Mouse (Mus musculus): ENCODE measurements around the gene Gnat2. TPM values are rescaled to one million over a fixed set of nuclear protein-coding genes. Genes with fewer than 3 reads are reported as not detected.

The Gnat2 gene
- polyA plus RNA-seq, 1 experiment from 2014 or later: 0.43 TPM

DNA sequence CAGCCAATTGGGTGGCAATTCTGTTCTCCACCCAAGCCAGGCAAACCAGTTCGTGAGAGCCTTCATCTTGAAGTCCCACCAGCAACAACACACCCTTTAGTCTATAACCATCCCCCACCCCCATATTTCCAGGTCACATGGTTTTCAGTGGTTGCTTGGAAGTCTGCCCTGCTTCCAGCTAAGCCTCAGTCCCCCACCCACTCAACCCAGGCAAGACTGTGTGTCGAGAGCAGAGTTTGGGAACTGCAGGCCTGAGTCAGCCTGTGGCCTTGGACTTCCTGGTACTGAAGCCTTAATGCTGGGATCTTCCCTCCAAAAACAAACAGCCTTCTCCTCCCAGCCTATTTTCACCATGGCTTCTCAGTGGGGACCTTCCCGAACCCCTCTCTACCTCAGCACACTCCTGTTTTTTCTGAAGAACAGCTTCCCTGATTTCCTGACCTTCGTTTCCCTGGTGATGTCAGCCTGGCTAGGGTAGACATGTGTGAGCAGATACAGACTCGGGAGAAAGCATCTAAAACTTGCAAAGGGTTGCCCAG lies 3.7 kb upstream of the Gnat2 start:
- Histone ChIP-seq H3K36me3 (ENCODE audit: control insufficient read depth, insufficient read depth) (no peaks in the 10 kb centered on the region), H3K9ac (ENCODE audit: low read depth, low read length) (no peak overlapping the region), H3K9me3 (ENCODE audit: control insufficient read depth) (no peaks in the 10 kb centered on the region), H3K4me2 (replicated peaks; ENCODE audit: low read depth) (no peak overlapping the region), H3K4me1 (replicated peaks; ENCODE audit: control insufficient read depth, insufficient read depth, low read length) (peaks cover 10% of the 10 kb centered on the region), H3K27me3 (replicated peaks; ENCODE audit: control insufficient read depth, insufficient read depth, low read length) (no peaks in the 10 kb centered on the region), H3K4me3 (ENCODE audit: low read depth, low read length) (no peak overlapping the region), H3K27ac (ENCODE audit: low read depth, low read length) (no peak overlapping the region)
- no peak for TF ChIP-seq CTCF (IDR thresholded peaks at IDR 0.05; ENCODE audit: low read depth)
- 35% methylated on average over 5 of the region's 5 CpGs for WGBS
- ATAC-seq: no peak

DNA sequence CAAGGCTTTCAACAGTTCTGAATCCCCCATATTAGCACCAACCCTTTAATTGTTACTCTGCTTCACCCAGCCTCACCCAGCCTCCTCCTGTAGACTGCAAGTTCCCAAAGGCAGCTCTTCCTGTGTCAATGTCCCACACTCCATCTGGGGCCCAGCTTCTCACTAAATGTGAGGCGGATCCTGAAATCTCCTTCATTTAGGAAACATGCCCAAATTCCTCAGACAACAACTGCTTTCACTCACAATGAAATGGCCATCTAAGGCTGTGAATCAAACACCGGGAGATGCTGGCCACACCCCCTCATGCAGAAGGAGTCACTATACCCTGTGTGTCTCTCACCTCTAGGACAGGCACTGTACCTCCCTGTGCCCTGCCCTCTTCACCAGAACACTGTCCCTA lies 2.7 kb upstream of the Gnat2 start:
- WGBS: 47% methylated on average over 2 of the region's 2 CpGs
- Histone ChIP-seq H3K27me3 (replicated peaks; ENCODE audit: control insufficient read depth, insufficient read depth, low read length) (no peaks in the 10 kb centered on the region), H3K9ac (ENCODE audit: low read depth, low read length) (no peak overlapping the region), H3K4me1 (replicated peaks; ENCODE audit: control insufficient read depth, insufficient read depth, low read length) (peaks cover 4% of the 10 kb centered on the region; the same call in 1 of the 2 replicates), H3K27ac (ENCODE audit: low read depth, low read length) (no peak overlapping the region), H3K9me3 (ENCODE audit: control insufficient read depth) (no peaks in the 10 kb centered on the region), H3K4me3 (ENCODE audit: low read depth, low read length) (no peak overlapping the region), H3K36me3 (ENCODE audit: control insufficient read depth, insufficient read depth) (no peaks in the 10 kb centered on the region), H3K4me2 (replicated peaks; ENCODE audit: low read depth) (no peak overlapping the region)
- ATAC-seq: no peak
- TF ChIP-seq CTCF (IDR thresholded peaks at IDR 0.05; ENCODE audit: low read depth): no peak

GRCm38 (mm10) chr3:108090561-108090960 lies 2.0 kb upstream of the Gnat2 start:
- Histone ChIP-seq H3K4me2 (replicated peaks; ENCODE audit: low read depth) (no peak overlapping the region), H3K27me3 (replicated peaks; ENCODE audit: control insufficient read depth, insufficient read depth, low read length) (no peaks in the 10 kb centered on the region), H3K36me3 (ENCODE audit: control insufficient read depth, insufficient read depth) (no peaks in the 10 kb centered on the region), H3K4me1 (replicated peaks; ENCODE audit: control insufficient read depth, insufficient read depth, low read length) (peaks cover 4% of the 10 kb centered on the region; the same call in 1 of the 2 replicates), H3K9me3 (ENCODE audit: control insufficient read depth) (no peaks in the 10 kb centered on the region), H3K27ac (ENCODE audit: low read depth, low read length) (no peak overlapping the region), H3K9ac (ENCODE audit: low read depth, low read length) (no peak overlapping the region), H3K4me3 (ENCODE audit: low read depth, low read length) (no peak overlapping the region)
- TF ChIP-seq CTCF (IDR thresholded peaks at IDR 0.05; ENCODE audit: low read depth): no peak
- WGBS: 80% methylated on average over 2 of the region's 2 CpGs
- no peak for ATAC-seq

DNA sequence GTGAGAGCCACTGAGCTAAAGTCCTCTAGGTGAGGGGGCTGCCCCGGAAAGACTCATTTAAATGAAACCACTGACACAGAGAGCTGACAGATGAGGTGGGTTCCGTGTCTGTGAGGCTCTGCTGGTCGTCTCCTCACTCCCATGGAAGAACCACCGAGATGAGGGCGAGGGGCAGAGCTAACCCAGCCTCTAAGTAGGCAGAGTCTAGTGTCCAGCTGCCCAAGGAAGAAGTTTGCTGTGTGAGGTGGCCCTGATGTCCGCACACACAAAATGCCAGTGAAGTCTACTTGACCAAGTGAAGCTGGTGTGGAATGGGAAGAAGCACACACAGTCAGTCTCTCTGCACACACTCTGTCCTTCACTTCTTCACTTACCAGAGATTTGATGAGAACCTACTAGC lies 559 bp upstream of the Gnat2 start:
- WGBS: 67% methylated on average over 6 of the region's 6 CpGs

DNA sequence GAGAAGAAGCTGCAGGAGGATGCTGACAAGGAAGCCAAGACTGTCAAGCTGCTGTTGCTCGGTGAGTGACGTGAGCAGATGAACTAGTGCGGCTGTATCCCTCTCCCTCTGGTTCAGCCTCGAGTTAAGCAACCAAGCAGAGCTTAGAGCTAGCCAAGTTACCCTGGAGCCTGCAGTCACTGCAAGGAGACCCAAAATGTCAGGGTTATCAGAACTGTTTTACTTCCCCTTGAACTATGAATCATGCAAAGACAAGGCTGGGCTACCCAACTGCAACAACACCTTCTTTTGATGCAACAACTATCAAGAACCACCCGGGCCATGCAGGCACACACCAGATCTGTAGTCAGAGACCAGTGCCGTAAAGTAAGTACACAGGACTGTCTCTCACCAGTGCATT lies 717 bp downstream of the Gnat2 start:
- Histone ChIP-seq H3K36me3 (ENCODE audit: control insufficient read depth, insufficient read depth) (no peaks in the 10 kb centered on the region), H3K27me3 (replicated peaks; ENCODE audit: control insufficient read depth, insufficient read depth, low read length) (no peaks in the 10 kb centered on the region), H3K9ac (ENCODE audit: low read depth, low read length) (no peak overlapping the region), H3K4me3 (ENCODE audit: low read depth, low read length) (no peak overlapping the region), H3K4me2 (replicated peaks; ENCODE audit: low read depth) (no peak overlapping the region), H3K27ac (ENCODE audit: low read depth, low read length) (no peak overlapping the region), H3K4me1 (replicated peaks; ENCODE audit: control insufficient read depth, insufficient read depth, low read length) (no peaks in the 10 kb centered on the region), H3K9me3 (ENCODE audit: control insufficient read depth) (no peaks in the 10 kb centered on the region)
- WGBS: 71% methylated on average over 6 of the region's 6 CpGs
- no peak for TF ChIP-seq CTCF (IDR thresholded peaks at IDR 0.05; ENCODE audit: low read depth)
- ATAC-seq: no peak

More for the DNA sequence above, 559 bp upstream of the Gnat2 start:
- Histone ChIP-seq H3K27me3 (replicated peaks; ENCODE audit: control insufficient read depth, insufficient read depth, low read length) (no peaks in the 10 kb centered on the region), H3K9me3 (ENCODE audit: control insufficient read depth) (no peaks in the 10 kb centered on the region), H3K27ac (ENCODE audit: low read depth, low read length) (no peak overlapping the region), H3K9ac (ENCODE audit: low read depth, low read length) (no peak overlapping the region), H3K4me2 (replicated peaks; ENCODE audit: low read depth) (no peak overlapping the region), H3K36me3 (ENCODE audit: control insufficient read depth, insufficient read depth) (no peaks in the 10 kb centered on the region), H3K4me3 (ENCODE audit: low read depth, low read length) (no peak overlapping the region), H3K4me1 (replicated peaks; ENCODE audit: control insufficient read depth, insufficient read depth, low read length) (0 out of 2 replicates have a peak, but pooled peaks cover under 1% of the 10 kb centered on the region)
- no peak for ATAC-seq
- no peak for TF ChIP-seq CTCF (IDR thresholded peaks at IDR 0.05; ENCODE audit: low read depth)

GRCm38 (mm10) chr3:108094146-108094545 lies 1.6 kb downstream of the Gnat2 start:
- Histone ChIP-seq H3K4me2 (replicated peaks; ENCODE audit: low read depth) (no peak overlapping the region), H3K36me3 (ENCODE audit: control insufficient read depth, insufficient read depth) (no peaks in the 10 kb centered on the region), H3K27ac (ENCODE audit: low read depth, low read length) (no peak overlapping the region), H3K9me3 (ENCODE audit: control insufficient read depth) (no peaks in the 10 kb centered on the region), H3K4me1 (replicated peaks; ENCODE audit: control insufficient read depth, insufficient read depth, low read length) (no peaks in the 10 kb centered on the region), H3K4me3 (ENCODE audit: low read depth, low read length) (no peak overlapping the region), H3K27me3 (replicated peaks; ENCODE audit: control insufficient read depth, insufficient read depth, low read length) (no peaks in the 10 kb centered on the region), H3K9ac (ENCODE audit: low read depth, low read length) (no peak overlapping the region)
- ATAC-seq: no peak
- TF ChIP-seq CTCF (IDR thresholded peaks at IDR 0.05; ENCODE audit: low read depth): no peak
- 88% methylated on average over 1 of the region's 1 CpGs for WGBS

Measured in intestine, postnatal 0 days (tissue).